Mouse (Mus musculus) hindbrain, embryonic 16.5 days (tissue): ENCODE measurements around the gene Zbtb34. TPM values are rescaled to one million over a fixed set of nuclear protein-coding genes. Genes with fewer than 3 reads are reported as not detected.

Experiments used
- ATAC-seq: fragments of 200-750 bp; cut with Nextera tagmentation; 2 replicates; pipeline ENCODE4 v1.8.0; 2017; ENCODE audit warnings: moderate TSS enrichment, moderate library complexity
- H3K27ac ChIP-seq: fragments of 300-500 bp; sonication (generic); 2 replicates; pipeline ENCODE4 v1.5.1; 2014; ENCODE audit warnings: low read depth, mild to moderate bottlenecking, control low read depth, low read length, moderate library complexity
- H3K27me3 ChIP-seq: fragments of 300-500 bp; sonication (generic); replicated peaks from 2 replicates; pipeline ENCODE4 v1.6.1; 2014; ENCODE audit warnings: low read length; ENCODE audit not compliant: control insufficient read depth, insufficient read depth
- H3K36me3 ChIP-seq: fragments of 300-500 bp; sonication (generic); 2 replicates; pipeline ENCODE4 v1.6.1; 2014; ENCODE audit warnings: mild to moderate bottlenecking, low read length, moderate library complexity, mixed read lengths; ENCODE audit not compliant: control insufficient read depth, insufficient read depth
- H3K4me1 ChIP-seq: fragments of 300-500 bp; sonication (generic); 2 replicates; pipeline ENCODE4 v1.6.1; 2014; ENCODE audit warnings: low read depth, low read length; ENCODE audit not compliant: control insufficient read depth, insufficient read depth
- H3K4me2 ChIP-seq: fragments of 300-500 bp; sonication (generic); 2 replicates; pipeline ENCODE4 v1.6.1; 2014; ENCODE audit warnings: mild to moderate bottlenecking, low read length, control low read depth, moderate library complexity
- H3K4me3 ChIP-seq: fragments of 300-500 bp; sonication (generic); 2 replicates; pipeline ENCODE4 v1.5.1; 2014; ENCODE audit warnings: mild to moderate bottlenecking, low read length, control low read depth, moderate library complexity
- H3K9ac ChIP-seq: fragments of 300-500 bp; sonication (generic); 2 replicates; pipeline ENCODE4 v1.6.1; 2014; ENCODE audit warnings: low read depth, mild to moderate bottlenecking, control low read depth, low read length, moderate library complexity
- H3K9me3 ChIP-seq: fragments of 300-500 bp; sonication (generic); 2 replicates; pipeline ENCODE4 v1.6.1; 2014; ENCODE audit warnings: mild to moderate bottlenecking, low read length, moderate library complexity; ENCODE audit not compliant: control insufficient read depth
- WGBS: fragments of 180-500 bp; shearing (Covaris S2); extraction: QIAGEN DNeasy Blood & Tissue Kit; methylation state at CpG from one replicate; pipeline ENCODE4 v1.1.7; 2014; 5-methylcytosine and 5-hydroxymethylcytosine counted together
- polyA plus RNA-seq: library from polyadenylated mRNA; unstranded; fragments of >200 nt; fragmentation: Nextera tagmentation; extraction: Ambion mirVana; gene quantifications from 2 replicates; pipeline ENCODE4 v1.2.1, GENCODE M21; 2015

The Zbtb34 gene
- polyA plus RNA-seq, 1 experiment from 2014 or later, result 5.3 TPM

GRCm38 (mm10) chr2:33399091-33399490 is 32.0 kb downstream of the Zbtb34 start:
- Histone ChIP-seq H3K27me3 (no peaks in the 10 kb centered on the region), H3K9ac (no peak overlapping the region), H3K4me1 (0 out of 2 replicates have a peak, but pooled peaks cover 2% of the 10 kb centered on the region), H3K4me3 (no peak overlapping the region), H3K9me3 (no peaks in the 10 kb centered on the region), H3K36me3 (no peaks in the 10 kb centered on the region), H3K4me2 (no peak overlapping the region), H3K27ac (no peak overlapping the region)
- ATAC-seq, result no peak
- 85% methylated on average over 7 of the region's 7 CpGs for WGBS

DNA sequence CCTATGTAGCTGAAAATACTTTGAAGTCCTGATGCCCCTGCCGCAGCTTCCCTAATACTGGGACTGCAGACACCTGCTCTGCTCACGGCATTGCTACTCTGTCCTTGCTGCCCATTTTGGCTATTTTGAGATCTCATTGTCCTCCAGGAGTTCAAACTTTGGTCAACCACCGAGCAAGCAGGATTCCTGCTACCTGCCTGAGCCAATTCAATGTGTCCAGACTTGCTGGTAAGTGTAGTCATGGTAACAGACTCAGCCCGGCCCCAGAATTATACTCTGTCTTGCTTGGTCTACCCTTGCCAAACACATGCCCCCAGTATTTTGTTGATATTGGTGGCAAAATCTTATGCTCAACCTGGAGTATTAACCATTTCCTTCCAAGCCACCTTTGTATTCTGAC is 34.1 kb downstream of the Zbtb34 start:
- H3K4me3 ChIP-seq, result no peak overlapping the region
- no peaks in the 10 kb centered on the region for H3K36me3 ChIP-seq
- H3K27ac ChIP-seq, result no peak overlapping the region
- 0 out of 2 replicates have a peak, but pooled peaks cover 2% of the 10 kb centered on the region for H3K4me1 ChIP-seq
- H3K27me3 ChIP-seq, result no peaks in the 10 kb centered on the region
- ATAC-seq, result no peak
- H3K9me3 ChIP-seq, result no peaks in the 10 kb centered on the region
- no peak overlapping the region for H3K9ac ChIP-seq
- H3K4me2 ChIP-seq, result no peak overlapping the region
- 63% methylated on average over 4 of the region's 4 CpGs for WGBS

- Histone ChIP-seq H3K27me3 (no peaks in the 10 kb centered on the region), H3K36me3 (no peaks in the 10 kb centered on the region), H3K9me3 (no peaks in the 10 kb centered on the region), H3K27ac (no peak overlapping the region), H3K4me1 (0 out of 2 replicates have a peak, but pooled peaks cover 2% of the 10 kb centered on the region), H3K4me2 (no peak overlapping the region), H3K4me3 (no peak overlapping the region), H3K9ac (no peak overlapping the region)
- WGBS, result 86% methylated on average over 2 of the region's 2 CpGs
- ATAC-seq, result no peak
Observed at GRCm38 (mm10) chr2:33395053-33395452, 36.1 kb downstream of the Zbtb34 start.

DNA sequence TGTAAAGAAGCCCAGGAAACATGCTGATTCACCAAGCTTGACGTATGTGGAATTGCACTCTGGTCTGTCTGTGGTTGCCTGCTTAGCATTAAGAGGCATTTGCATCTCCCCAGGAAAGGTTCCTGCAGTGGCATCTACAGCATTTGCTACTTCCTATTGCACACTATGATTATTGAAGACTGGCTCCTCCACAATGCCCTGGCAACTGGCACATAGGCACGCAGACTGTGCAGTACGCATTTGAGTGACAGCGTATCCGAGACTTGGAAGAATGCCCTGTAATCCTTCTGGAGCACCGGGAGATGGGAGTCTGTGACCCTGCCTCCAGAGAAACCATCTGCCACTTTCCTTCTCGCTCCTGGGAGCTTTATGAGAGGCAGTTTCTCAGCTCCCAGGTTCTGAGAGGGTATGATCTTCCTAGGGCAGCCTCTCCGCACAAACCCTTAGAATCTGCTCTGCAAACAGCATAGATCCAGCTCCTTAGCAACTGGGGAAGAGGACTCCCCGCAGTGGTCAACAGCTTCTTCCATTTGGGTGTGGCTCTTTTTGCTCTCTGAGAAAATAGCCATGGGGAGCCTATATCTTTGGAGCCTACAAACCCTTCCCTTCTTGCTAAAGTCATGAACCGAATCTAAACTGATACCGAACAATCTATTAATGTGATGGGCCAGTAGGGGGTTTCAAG is 37.0 kb downstream of the Zbtb34 start:
- 62% methylated on average over 11 of the region's 11 CpGs for WGBS
- 0 out of 2 replicates have a peak, but pooled peaks cover 2% of the 10 kb centered on the region for H3K4me1 ChIP-seq
- H3K27me3 ChIP-seq, result no peaks in the 10 kb centered on the region
- H3K4me3 ChIP-seq, result no peak overlapping the region
- peak; percentile 63 for ATAC-seq
- H3K9me3 ChIP-seq, result no peaks in the 10 kb centered on the region
- H3K4me2 ChIP-seq, result peak overlapping the region; percentile 4; the same call in 1 of the 2 replicates
- H3K36me3 ChIP-seq, result no peaks in the 10 kb centered on the region
- peak overlapping the region; percentile 39; the same call in 1 of the 2 replicates for H3K27ac ChIP-seq
- no peak overlapping the region for H3K9ac ChIP-seq

DNA sequence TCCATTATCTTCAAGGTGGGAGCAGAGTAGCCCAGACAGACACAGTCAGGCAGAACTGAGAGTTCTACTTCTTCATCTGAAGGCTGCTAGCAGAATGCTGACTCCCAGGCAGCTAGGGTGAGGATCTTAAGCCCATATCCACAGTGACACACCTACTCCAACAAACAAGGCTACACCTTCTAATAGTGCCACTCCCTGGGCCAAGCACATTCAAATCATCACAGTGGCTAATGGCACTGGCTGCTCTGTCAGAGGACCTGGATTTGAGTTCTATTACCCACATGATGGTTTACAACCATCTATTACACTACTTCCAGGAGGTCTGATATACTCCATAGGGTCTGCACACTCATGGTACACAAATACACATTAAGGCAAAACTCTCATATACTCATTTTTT is 38.1 kb downstream of the Zbtb34 start:
- Histone ChIP-seq H3K4me2 (no peak overlapping the region), H3K9me3 (no peaks in the 10 kb centered on the region), H3K9ac (no peak overlapping the region), H3K27me3 (no peaks in the 10 kb centered on the region), H3K4me1 (0 out of 2 replicates have a peak, but pooled peaks cover 2% of the 10 kb centered on the region), H3K36me3 (no peaks in the 10 kb centered on the region), H3K27ac (no peak overlapping the region), H3K4me3 (no peak overlapping the region)
- ATAC-seq, result no peak

DNA sequence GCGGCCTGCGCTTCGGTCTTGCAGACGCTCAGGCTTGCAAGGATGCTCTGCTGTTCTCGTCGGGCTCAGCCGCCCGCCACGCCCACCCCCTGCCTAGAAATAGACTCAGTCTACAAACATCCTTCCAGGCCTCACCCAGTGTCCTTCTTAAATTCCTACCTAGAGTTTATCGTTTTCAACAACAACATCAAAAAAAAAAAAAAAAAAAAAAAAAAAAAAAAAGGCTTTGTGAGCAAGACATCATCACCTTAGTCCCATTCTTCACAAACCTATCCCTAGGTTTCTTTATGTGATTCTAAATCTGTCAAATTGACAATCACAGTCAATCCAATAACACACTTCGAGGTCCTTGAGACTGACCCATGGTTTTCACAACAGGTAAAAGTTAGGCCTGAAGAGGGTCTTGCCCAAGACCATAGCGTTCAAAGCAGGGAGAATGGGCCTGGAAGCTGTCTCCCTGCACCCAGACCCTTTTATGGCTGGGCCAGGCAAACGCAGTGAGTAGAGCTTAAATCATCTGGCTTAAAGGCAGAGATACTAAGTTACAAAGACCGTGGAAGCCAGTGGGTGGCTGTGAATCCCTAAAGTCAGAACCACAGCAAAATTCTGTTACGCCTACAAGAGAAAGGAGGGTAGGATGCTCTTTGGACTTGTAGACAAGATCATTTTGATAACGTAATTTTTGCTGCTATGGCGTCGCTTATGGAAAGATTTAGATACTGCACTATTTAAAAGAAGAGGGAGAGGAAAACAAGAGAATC is 59.3 kb downstream of the Zbtb34 start:
- no peaks in the 10 kb centered on the region for H3K27me3 ChIP-seq
- no peaks in the 10 kb centered on the region; the same call in 1 of the 2 replicates for H3K9me3 ChIP-seq
- H3K4me1 ChIP-seq, result peaks cover 9% of the 10 kb centered on the region
- ATAC-seq, result no peak
- H3K4me2 ChIP-seq, result peak overlapping the region; percentile 49
- peak overlapping the region; percentile 44 for H3K9ac ChIP-seq
- peak overlapping the region; percentile 73 for H3K27ac ChIP-seq
- 35% methylated on average over 15 of the region's 18 CpGs for WGBS
- no peaks in the 10 kb centered on the region for H3K36me3 ChIP-seq
- H3K4me3 ChIP-seq, result peak overlapping the region; percentile 68

- Histone ChIP-seq H3K27me3 (no peaks in the 10 kb centered on the region), H3K4me3 (peak within 1 kb of the TSS; percentile 68), H3K4me1 (peaks cover 12% of the 10 kb centered on the region), H3K9me3 (no peaks in the 10 kb centered on the region), H3K4me2 (peak within 1 kb of the TSS; percentile 68), H3K9ac (peak within 1 kb of the TSS; percentile 90), H3K27ac (peak within 1 kb of the TSS; percentile 99), H3K36me3 (no peaks in the 10 kb centered on the region)
- ATAC-seq, result peak; percentile 99
- WGBS, result under 1% methylated on average over 53 of the region's 74 CpGs
Observed at GRCm38 (mm10) chr2:33370777-33371647, 60.1 kb downstream of the Zbtb34 start, which contains the start of gene Ralgps1. Ralgps1 (minus strand) TSS chr2:33371486.

DNA sequence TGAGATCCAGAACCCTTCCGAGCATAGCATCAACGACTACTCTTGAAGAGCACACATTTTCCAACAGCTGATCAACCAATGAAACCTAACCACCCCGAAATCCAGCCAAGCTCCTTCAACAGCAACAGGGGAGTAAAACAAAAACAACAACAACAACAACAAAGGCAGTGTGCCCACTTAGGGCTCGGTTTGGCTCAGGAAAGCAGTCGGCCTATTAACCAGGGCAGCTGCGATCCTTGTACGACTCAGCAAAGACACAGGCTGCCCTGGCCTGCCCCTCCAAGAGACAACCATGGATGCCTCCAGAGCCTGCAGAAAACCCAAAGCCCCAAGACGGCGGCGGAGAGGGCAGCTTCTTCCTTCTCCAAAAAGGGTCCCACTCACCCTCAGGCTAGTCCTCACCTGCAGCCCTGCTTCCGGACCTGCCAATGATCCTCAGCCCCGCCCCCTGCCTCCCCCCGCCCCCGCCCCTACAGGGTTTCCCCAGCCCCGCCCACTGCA is 60.8 kb downstream of the Zbtb34 start:
- peak overlapping the region; percentile 68 for H3K4me2 ChIP-seq
- H3K9ac ChIP-seq, result peak overlapping the region; percentile 90
- 7% methylated on average over 14 of the region's 15 CpGs for WGBS
- peak overlapping the region; percentile 99 for H3K27ac ChIP-seq
- no peaks in the 10 kb centered on the region for H3K9me3 ChIP-seq
- H3K4me3 ChIP-seq, result peak overlapping the region; percentile 68
- H3K4me1 ChIP-seq, result peaks cover 14% of the 10 kb centered on the region
- no peaks in the 10 kb centered on the region for H3K27me3 ChIP-seq
- peak; percentile 22 for ATAC-seq
- no peaks in the 10 kb centered on the region for H3K36me3 ChIP-seq
